Mouse (Mus musculus) gonadal fat pad, adult 2 months (tissue): Measurements from ENCODE around the gene Aass. TPM values are rescaled to one million over a fixed set of nuclear protein-coding genes. Genes with fewer than 3 reads are reported as not detected.

Source experiments
- DNase-seq: peaks from one replicate; pipeline ENCODE4 v3.0.0-alpha.2; 2012; ENCODE audit warnings: low read depth
- polyA plus RNA-seq: library from polyadenylated mRNA; depleted of rRNA; stranded (reverse); fragments of >200 nt; gene quantifications from 2 replicates; pipeline ENCODE4 v1.2.3, GENCODE M21; 2012; rRNA removed

Aass gene
- polyA plus RNA-seq, 1 experiment, result 4.7 TPM

- DNase-seq, result no peak
Measured at GRCm38 (mm10) chr6:23055734-23056133, 77.1 kb downstream of the Aass start.

GRCm38 (mm10) chr6:23048836-23049235 is 84.0 kb downstream of the Aass start:
- no peak for DNase-seq

GRCm38 (mm10) chr6:23028251-23028650 is 104.5 kb downstream of the Aass start:
- no peak for DNase-seq

Other genes with a start within 250 kb of the Aass start
- gene Fezf1, start 115.4 kb upstream of the Aass start, polyA plus RNA-seq, result not detected in 2 replicates